Mouse (Mus musculus) T-helper 1 cell (primary cell): ENCODE measurements around the gene Izumo1r.
"Not testable (repeated sequence)": the region's sequence is repeated elsewhere in the genome, so short reads cannot be mapped to it uniquely, and the experiment has no call there.

Source experiments
- in situ Hi-C: fragments of 300-600 bp; cut with MboI, MseI; formaldehyde crosslinking; loops from one replicate; pipeline ENCODE4 v1.15.1; 2025; ENCODE audit warnings: high pct_unique_total_duplicates

The Izumo1r gene

DNA sequence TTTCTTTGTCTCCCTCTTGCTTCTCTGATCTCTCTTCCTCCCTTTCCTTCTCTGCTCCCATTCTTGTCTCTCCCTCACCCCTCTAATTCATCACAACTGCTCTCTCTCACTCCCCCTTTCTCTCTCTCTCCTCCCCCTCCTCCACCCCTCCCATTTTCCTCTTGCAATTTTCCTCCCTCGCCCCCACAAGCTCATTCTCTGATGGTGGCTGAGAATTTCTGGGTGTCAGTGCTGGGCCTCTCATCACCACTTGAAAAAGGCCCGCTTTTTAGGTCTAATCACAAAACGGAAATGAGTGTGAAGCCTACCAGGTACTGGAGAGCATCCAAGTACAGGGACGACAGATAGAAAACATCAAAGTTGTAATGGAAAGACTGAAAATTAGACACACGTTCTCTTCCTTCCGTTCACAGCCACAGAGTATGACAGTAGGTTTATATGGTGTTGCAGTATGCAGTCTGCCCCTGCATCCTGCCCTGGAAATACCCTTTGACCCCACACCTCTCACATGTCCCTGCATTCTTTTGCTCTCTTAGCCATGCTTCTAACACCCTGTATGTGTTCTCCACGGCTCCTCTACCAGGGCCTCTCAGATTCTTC is 4.2 kb upstream of the Izumo1r start:
- in situ Hi-C loops: loop anchor here (10.0 to 25.0 kb wide), 3 partner anchors 817 to 1596 kb away; partner anchors contain the start of gene Gm17571

DNA sequence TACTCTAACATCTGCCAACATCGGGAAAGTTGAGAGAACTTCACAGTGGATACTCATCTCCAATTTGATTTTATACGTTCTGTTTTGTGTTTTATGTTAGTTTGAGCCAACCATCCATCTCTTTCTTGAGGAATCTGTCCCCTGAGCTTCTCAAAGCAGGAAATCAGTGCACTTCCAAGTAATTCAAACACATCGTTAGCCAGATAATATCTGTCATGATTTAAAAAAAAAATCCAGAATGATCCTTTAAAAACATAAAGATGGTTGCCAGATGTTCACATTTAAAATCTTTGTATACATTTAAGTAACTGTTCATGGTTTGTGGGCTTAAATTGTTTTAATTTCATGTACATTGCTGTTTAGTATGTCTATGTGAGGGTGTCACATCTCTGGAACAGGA is 2.2 kb upstream of the Izumo1r start:
- in situ Hi-C loops: loop anchor here (10.0 to 25.0 kb wide), 3 partner anchors 819 to 1594 kb away; partner anchors contain the start of gene Gm17571

DNA sequence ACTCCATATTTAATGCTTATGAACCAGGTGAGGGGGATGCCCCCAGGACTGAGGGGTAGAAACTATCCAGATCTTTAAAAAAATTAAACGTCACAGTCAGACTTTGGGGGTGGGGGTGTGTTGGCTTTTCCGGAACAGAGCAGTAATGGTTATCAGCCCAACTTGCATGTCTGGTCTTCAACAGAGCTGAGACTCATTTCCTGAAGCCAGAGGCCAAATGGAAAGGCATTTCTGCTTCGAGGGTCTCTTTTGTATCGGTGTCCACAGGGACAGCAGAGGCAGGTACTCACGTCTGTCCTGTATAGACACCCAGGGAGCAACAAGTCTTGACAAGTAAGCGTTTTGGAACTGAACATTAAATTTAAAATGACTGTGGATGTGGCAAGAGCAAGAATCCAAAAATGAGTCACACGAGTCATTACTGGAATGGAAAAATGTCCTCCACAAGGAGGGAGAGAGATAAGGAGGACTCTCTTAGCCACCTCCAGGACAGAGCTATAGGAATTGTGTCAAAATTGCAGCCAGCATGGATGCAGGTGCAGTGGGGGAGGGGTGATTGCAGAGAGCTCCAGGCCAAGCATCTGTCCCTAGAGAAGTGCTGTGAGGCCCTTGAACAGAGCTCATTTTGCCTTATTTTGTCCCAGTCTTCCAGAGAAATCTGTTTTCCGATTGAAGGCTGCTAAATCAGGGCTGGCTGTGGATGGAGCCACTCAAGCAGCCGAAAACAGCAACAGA is 1.2 kb upstream of the Izumo1r start:
- in situ Hi-C loops: loop anchor here (10.0 to 25.0 kb wide), 3 partner anchors 820 to 1593 kb away; partner anchors contain the start of gene Gm17571

DNA sequence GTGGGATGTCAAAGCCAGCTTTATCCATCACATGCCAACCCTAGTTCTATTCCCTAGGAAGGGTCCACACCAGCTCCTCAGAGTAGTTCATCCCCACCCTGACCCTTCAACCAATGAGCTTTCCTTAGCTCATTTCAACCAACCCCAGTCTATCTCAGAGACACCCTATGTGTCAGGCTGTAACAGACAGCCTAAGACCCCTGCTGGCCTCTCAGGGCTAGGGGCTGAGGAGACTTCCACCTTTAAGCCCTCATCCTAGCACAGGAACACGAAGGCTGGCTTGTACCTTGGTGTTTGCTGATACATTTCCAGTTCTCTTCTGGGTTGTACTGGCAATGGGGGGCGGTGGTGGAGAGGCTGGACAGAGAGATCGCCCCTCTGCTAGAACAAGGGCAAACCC is 743 bp downstream of the Izumo1r start:
- in situ Hi-C loops: loop anchor here (10.0 to 25.0 kb wide), 3 partner anchors 822 to 1591 kb away; partner anchors contain the start of gene Gm17571

DNA sequence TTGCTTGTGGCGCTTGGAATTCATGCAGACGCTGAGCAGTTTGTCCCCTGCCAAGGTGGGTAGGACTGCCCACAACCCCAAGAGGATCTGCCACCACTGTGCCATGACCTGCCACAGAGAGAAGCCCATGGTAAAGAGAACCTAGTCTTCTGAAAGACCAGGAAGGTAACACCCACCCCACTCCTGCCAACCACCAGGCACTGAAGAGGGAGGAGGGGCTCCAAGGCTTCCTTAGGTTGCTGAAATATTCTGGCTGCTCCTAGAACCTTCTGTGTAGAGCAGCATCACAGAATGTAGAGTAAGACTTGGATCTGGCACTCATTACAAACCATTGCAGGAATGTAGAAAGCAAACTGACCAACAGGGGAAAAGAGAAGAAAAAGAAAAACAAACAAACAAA is 1.3 kb downstream of the Izumo1r start:
- in situ Hi-C loops: loop anchor here (10.0 to 25.0 kb wide), 3 partner anchors 822 to 1590 kb away; partner anchors contain the start of gene Gm17571

DNA sequence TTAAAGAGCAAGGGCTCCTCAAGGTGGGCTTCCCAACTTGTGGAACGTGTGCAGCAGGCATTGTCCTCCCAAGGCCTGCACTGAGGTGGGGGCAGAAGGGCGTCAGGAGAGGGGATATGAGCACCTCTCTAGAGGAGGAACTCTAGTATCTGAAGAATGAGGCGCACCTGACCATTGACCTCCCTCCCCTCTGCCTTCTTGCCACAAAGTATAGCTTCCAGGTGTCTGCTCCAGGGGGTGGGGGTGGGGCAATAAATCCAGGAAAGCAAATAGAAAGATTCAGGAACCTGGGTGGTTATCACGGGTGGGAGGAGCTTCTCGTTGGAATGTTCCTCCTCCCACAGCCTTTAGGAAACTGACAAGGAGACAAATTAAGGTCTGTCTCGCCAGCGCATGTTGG is 2.0 kb downstream of the Izumo1r start:
- in situ Hi-C loops: loop anchor here (10.0 to 25.0 kb wide), 3 partner anchors 823 to 1589 kb away; partner anchors contain the start of gene Gm17571

DNA sequence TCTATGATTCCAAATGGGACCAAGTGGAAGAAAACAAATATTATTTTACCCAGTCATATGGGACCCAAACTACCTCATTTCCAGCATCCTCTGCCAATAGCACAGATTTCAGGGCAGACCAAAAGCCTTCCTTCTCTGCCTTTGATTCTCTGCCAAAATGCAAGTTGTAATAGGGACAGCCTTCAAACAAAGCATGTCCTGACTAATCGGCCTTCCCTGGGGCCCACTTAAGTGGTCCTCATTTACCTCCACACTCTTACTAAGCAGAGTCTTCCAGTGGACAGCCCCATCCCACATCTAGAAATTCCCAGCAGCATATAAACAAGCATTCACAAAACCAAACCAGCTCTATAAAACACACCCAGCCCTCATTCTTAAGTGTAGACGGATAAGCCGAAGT is 6.6 kb downstream of the Izumo1r start:
- in situ Hi-C loops: no loop called here

DNA sequence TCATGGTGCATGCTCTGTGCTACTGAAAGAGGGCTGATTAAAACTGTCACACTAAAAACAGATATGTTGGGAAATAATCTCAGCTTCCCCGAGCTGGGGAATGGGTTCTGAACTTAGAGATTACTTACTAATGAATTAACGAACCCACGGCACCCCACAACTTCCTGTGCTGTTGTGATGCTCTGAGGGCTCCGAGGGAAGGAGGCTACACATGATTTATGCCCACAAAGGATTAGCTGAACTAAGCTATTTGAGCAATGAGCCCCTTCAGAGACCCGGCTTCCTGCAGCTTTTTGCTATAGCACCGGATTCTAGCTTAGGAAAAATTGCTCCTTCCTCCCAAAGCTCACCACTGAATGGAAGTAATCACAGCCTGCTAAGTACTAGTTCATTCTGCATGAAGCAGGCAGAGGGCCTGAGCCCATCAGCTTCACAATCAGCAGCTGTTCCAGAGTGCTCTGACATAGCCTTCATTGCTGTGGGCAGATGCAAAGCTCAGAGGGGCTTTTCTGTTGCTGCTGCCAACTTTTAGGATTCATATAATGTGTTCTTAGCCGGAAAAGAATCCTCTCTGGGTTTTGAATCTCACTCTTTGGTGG is 8.4 kb downstream of the Izumo1r start:
- in situ Hi-C loops: no loop called here

DNA sequence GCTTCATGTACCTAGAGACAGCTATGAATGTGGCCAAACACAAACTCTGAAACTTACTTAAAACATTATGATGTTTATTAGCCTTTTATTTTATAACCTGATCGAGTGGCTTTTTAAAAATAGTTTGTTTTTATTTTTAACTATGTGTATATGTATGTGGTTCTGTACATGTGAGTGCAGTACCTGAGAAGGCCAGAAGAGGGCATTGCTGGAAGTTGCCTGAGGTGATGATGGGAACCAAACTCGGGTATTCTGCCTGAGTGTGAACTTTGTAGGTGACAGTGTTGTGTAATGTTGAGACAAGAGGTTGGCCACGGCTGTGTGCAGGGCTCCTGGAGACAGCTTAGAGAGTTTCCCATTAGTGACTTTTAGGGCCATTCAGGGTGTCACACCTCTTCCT is 9.1 kb downstream of the Izumo1r start:
- in situ Hi-C loops: no loop called here

DNA sequence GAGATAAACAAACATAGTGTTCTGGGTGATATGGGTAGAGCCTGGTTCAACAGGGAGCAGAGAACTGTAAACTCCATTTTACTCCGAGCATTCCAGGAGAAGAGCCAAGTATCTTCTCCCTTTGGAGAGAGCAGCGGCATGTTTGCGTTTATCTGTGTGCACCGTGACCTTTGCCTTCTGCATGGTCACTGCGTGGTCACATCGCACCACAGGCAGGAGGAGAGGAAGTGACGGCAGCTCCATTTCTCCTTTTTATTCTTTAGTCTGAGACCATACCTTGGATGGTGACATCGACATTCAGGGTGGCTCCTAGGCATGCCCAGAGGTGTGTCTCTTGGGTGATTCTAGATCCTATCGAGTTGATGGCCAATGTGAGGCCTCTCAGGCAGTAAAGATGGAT is 10.4 kb downstream of the Izumo1r start:
- in situ Hi-C loops: no loop called here

DNA sequence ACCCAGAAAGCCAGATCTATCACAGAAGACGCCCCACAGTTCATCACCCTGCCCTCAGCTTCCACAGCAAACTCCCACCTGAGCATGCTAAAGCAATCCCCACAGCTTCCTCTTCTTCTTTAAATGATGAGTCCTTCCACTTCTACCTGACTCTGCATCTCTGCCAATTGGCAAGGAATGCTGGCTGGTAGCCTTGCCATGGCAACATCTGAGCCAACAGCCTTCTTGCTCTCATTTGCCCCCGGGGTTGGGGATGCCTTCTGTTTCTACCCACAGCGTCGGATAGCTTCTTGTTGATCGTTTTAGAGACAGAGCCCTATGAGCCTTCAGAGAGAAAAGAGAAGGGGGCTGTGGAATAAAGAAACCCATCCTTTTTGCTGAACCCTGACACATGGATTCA is 11.9 kb downstream of the Izumo1r start:
- in situ Hi-C loops: no loop called here

DNA sequence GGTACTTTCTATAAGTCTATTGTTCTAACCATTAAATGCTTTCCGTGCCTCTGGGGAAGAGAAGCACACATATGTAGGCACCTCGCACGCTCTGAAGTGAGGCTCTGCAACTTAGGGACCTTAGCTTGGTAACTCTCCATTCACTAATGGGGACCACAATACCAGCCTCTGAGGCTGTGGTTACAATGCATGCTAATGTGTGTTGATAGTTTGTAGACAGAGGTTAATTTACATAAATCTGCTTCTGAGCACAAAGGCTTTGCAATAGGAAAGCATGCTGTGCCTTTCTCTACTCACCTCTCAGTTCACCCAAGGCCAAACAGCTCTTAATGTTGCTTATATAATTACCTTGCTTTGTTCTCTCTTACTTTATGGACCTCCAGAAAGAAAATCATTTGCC is 13.1 kb downstream of the Izumo1r start:
- in situ Hi-C loops: no loop called here

DNA sequence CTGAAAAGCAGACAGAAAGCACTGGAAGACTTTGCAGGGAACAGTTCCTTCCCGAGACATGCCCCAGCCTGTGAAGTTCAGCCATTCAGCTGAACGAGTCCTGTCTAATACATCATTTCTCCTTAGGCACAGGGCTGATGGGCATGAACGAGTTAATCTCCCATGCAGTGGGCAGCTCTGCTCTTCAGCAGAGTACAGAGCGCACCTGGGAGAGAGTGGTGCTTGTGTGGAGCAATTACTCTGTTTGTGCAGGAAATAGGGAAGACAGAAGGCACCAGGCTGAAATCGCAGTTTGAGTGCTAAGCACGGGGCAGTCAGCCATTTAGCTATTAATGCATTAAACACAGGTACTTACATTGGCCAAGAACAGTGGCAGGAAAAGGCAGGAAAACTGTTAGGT is 15.1 kb downstream of the Izumo1r start:
- in situ Hi-C loops: no loop called here

DNA sequence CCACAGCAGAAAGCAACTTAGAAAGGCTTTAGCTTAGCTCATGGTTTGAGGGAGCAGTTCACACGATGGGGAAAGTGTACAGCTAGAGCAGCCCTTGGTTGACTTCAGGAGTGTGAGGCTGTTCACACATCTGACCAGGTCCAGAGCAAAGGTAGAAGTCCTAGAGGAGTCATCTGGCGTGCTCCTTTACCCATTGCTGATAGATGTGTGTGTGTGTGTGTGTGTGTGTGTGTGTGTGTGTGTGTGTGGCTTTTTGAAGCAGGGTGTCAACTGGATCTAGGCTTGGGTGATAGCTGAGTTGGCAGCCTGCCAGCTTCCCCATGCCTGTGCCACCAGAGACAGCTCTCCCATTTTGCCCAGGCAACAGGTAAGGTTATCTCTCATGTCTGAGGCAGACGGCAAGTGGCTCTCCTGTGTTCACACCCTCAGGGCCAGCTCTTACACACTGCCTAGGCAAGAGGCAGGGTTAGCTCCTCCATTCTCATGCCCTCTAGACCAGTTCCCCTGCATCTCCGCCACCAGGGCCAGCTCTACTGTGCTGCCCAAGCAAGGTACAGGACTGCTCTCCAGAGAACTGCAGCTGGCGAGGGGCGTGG is 15.9 kb downstream of the Izumo1r start:
- in situ Hi-C loops: no loop called here

DNA sequence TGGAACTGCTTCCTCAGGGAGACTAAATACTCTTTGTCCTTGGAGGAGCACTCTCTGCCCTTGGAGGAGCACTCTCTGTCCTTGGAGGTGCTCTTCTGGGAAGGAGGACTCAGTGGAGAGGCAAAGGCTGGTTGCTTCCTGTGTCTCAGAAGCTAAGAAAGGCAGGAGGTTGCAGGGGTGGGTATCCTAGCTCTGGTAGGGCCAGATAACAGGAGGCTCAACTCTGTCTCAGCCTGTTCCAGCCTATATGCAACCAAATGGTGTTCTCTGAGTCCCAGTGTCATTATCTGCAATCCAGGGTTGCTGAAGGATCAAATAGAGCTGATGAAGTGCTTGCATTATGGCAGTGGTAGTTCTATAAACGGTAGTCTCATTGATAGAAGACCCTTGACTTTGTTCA is 17.8 kb downstream of the Izumo1r start:
- in situ Hi-C loops: no loop called here

DNA sequence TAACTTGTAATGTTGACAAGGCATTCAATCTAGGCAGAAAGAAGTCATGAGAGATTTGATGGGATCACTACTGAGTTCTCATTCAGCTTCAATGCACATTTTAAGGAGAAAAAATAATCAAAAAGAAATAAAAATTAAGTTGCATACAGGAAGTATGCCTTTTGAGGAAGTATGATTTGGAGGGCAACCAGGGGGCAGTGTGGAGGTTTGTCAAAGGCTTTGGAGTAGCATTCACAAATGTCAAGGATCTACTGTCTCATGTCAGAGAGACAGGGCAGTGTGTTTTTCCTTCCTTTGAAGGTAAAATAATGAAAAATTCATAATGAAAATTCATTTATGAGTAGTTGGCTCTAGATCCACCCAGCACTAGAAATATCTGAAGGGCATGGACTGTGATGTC is 18.6 kb downstream of the Izumo1r start:
- in situ Hi-C loops: no loop called here

DNA sequence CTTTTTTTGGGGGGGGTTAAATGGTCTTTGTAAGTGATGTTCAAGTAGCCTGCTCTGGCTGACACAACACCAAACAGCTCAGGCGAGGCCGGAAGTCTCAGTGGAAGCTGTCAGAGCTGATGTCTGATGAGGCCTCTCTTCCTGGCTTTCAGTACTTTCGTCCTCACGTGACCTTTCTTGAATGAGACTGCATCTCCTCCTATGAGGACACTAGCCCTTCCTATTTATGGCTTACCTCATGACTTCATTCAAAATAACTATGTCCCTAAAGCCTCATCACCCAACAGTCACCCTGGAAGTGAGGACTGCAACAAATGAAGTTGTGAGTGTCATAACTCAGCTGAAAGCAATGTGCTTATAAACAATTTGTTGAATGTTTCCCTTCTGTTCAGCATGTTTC is 19.1 kb downstream of the Izumo1r start:
- in situ Hi-C loops: no loop called here

DNA sequence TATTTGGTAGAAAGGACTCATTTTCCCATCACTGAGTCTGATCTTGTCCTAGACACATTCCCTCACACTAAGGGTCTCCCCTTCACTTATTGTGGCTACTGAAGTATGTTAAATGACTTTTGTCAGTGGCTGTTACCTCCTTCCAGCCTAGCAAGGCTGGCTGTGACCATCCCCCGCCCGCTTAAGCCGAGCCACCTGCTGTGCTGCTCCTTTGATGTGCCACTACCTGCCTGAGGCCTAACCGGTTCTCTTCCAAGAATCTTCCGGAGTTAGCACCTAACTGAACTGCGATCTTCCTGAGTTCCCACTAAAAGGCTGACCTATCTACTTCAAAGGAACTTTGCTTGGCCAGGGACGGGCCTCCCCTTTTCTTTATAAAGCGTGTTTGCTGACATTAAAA is 27.2 kb downstream of the Izumo1r start:
- in situ Hi-C loops: not testable (repeated sequence)

DNA sequence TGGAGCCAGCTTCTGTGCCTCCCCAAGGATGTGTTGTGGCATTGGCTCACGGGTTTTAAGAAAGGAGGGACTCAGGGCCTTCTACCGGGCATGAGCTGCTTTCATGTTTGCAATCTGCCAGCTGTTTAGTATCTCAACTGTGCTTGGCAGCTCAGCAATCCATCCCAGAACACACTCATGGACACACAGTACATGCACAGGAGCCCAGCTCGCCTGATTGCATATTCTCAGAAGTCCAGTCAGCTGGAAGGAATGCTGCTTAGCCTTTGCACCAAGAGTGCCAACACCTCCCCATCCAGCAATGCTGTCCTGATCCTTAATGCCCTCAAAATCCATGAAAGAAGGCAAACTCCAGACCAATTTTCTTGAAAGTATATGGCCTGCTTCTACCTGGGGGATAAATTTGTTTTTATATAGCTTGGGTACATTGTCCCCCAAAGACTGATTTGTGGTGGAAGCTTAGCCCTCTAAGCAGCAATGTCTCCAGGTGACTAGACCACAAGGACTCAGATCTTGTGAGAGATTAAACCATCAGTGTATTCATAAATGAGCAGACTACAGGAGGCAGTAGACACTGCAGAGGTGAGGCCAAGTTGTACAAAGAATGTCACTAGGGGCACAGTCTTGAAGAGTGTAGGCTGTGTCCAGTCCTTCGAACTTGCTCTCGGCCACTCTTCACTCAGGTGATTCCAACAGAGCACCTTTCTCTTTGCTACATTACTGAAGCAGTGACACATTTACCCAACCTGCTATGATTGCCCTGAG is 27.8 kb downstream of the Izumo1r start:
- in situ Hi-C loops: no loop called here

DNA sequence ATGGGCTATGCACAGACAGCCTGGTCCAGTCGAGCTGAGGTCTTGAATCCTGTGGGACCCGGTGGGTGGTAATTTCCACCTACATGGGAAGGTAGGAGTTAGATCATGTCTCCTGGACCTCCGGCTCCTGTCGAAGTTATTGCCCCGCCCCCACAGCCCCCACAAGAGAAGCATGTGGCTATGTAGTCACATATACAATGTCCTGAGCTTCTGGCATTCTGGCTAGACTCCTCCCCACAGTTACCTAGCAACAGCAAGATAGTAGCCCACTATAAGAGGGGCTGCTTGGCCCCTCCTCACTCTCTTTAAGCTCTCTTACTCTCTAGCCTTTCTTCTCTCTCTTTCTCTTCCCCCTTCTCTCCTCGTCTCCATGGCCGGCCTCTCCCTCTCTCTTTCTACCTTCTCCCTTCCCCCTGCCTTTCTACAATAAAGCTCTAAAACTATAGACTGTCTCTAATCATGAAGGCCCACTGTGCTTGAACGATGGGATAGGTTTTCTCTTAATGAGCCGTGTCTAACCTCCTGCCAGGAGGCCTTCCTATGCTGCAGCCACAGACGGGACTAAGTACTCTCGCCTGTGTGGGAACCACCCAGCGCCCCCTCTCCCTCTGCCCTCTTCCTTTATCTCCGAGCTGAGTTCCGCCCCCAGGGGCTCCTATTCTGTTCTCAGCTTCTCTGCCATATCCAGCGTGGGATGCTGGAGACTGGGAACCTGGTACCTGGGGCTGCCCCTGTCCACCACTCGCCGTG is 31.4 kb downstream of the Izumo1r start:
- in situ Hi-C loops: no loop called here

DNA sequence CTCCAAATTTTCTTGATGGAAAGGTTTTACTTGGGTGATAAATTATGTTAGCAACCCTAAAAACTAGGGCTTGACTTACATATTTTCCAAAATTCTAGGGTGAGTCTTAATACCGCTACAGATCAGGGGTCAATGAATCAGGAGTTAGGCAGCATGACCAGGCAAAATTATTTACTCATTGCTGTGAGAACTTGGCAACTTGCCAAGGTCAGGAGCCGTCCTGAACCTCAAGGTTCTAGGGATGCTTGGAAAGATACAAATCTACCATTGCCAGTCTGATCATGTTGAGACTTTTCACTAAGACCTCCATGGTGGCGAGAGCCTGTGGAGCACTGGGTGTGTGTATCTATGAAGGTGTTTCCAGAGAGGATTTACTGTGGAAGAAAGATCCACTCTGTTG is 32.2 kb downstream of the Izumo1r start:
- in situ Hi-C loops: no loop called here
